Mouse (Mus musculus) left cerebral cortex, adult 11 months (tissue): ENCODE data around the gene 1700019A02Rik.

Experiments
- DNase-seq: peaks from one replicate; pipeline ENCODE4 v3.0.0; 2022; ENCODE audit warnings: low spot score

Gene 1700019A02Rik

GRCm38 (mm10) chr1:53187536-53187935 is at the start of gene 1700019A02Rik:
Gene 1700019A02Rik, minus strand, starts transcription at chr1:53187636.
- no peak for DNase-seq

- DNase-seq, result no peak
Observed at GRCm38 (mm10) chr1:53226063-53226462, 38.6 kb upstream of the 1700019A02Rik start.

- peak; percentile 11 for DNase-seq
Observed at GRCm38 (mm10) chr1:53225616-53226015, 38.2 kb upstream of the 1700019A02Rik start.

- DNase-seq, result no peak
Observed at GRCm38 (mm10) chr1:53224775-53225174, 37.3 kb upstream of the 1700019A02Rik start.

- no peak for DNase-seq
Observed at GRCm38 (mm10) chr1:53210136-53210535, 22.7 kb upstream of the 1700019A02Rik start.

- DNase-seq, result no peak
Observed at GRCm38 (mm10) chr1:53203902-53204301, 16.5 kb upstream of the 1700019A02Rik start.

GRCm38 (mm10) chr1:53201630-53202199 is 14.3 kb upstream of the 1700019A02Rik start:
- no peak for DNase-seq

GRCm38 (mm10) chr1:53194536-53194935 is 7.1 kb upstream of the 1700019A02Rik start:
- DNase-seq, result no peak

- no peak for DNase-seq
Observed at GRCm38 (mm10) chr1:53191234-53191633, 3.8 kb upstream of the 1700019A02Rik start.

GRCm38 (mm10) chr1:53189620-53190019 is 2.2 kb upstream of the 1700019A02Rik start:
- no peak for DNase-seq

- DNase-seq, result no peak
Observed at GRCm38 (mm10) chr1:53186301-53186700, 1.1 kb downstream of the 1700019A02Rik start.

- DNase-seq, result no peak
Observed at GRCm38 (mm10) chr1:53157715-53158114, 29.7 kb downstream of the 1700019A02Rik start.

- no peak for DNase-seq
Observed at GRCm38 (mm10) chr1:53123066-53123465, 64.4 kb downstream of the 1700019A02Rik start.

GRCm38 (mm10) chr1:53110561-53110960 is 76.9 kb downstream of the 1700019A02Rik start:
- no peak for DNase-seq
